Mouse (Mus musculus) skeletal muscle tissue, postnatal 0 days (tissue): ENCODE results near the gene Trim30a. TPM values are rescaled to one million over a fixed set of nuclear protein-coding genes. Genes with fewer than 3 reads are reported as not detected.

Experiments used
- polyA plus RNA-seq: library from polyadenylated mRNA; unstranded; fragments of >200 nt; fragmentation: Nextera tagmentation; extraction: Ambion mirVana; gene quantifications from 2 replicates; pipeline ENCODE4 v1.2.1, GENCODE M21; 2015

Trim30a gene
- polyA plus RNA-seq, result 2.5 and 2.7 TPM in 2 replicates

GRCm38 (mm10) chr7:104465065-104465744 lies at the start of gene Trim30a:
Gene Trim30a, minus strand, starts transcription at chr7:104465193.

GRCm38 (mm10) chr7:104507421-104508065 lies 42.5 kb upstream of the Trim30a start, which contains the start of gene Trim30d:
Gene Trim30d, minus strand, starts transcription at chr7:104507849.

GRCm38 (mm10) chr7:104400698-104401097 lies 64.3 kb downstream of the Trim30a start, which contains the start of gene Trim30c:
Gene Trim30c, minus strand, starts transcription at chr7:104400837.

GRCm38 (mm10) chr7:104369736-104370414 lies 95.1 kb downstream of the Trim30a start, which contains the start of gene Trim30b:
Gene Trim30b, minus strand, starts transcription at chr7:104369884.

Other genes starting within 250 kb of the Trim30a start
- 0.56 and 0.97 TPM in 2 replicates for gene Trim6, start 246.4 kb downstream of the Trim30a start, polyA plus RNA-seq
- gene Trim34a, start 220.7 kb downstream of the Trim30a start, polyA plus RNA-seq, result 1.7 and 2.2 TPM in 2 replicates
- gene Trim5, start 177.1 kb downstream of the Trim30a start, polyA plus RNA-seq, result 0.45 and 0.63 TPM in 2 replicates
- gene Trim12a, start 149.7 kb downstream of the Trim30a start, polyA plus RNA-seq, result 5.1 and 5.9 TPM in 2 replicates
- gene Trim34b, start 135.7 kb downstream of the Trim30a start, polyA plus RNA-seq, result 0.10 TPM in 1 of 2 replicates, not detected in the other
- 1.6 and 2.2 TPM in 2 replicates for gene Trim12c, start 111.8 kb downstream of the Trim30a start, polyA plus RNA-seq
- gene Trim30b, start 95.3 kb downstream of the Trim30a start, polyA plus RNA-seq, result 0.12 and 0.28 TPM in 2 replicates
- gene Trim30c, start 64.4 kb downstream of the Trim30a start, polyA plus RNA-seq, result 0.14 and 0.54 TPM in 2 replicates
- gene Trim30d, start 42.7 kb upstream of the Trim30a start, polyA plus RNA-seq, result 0.68 and 1.2 TPM in 2 replicates
- gene Olfr651, start 84.9 kb upstream of the Trim30a start, polyA plus RNA-seq, result not detected in 2 replicates
- gene Olfr652, start 95.7 kb upstream of the Trim30a start, polyA plus RNA-seq, result not detected in 2 replicates
- gene Olfr653, start 112.1 kb upstream of the Trim30a start, polyA plus RNA-seq, result not detected in 2 replicates
- gene Olfr654, start 121.8 kb upstream of the Trim30a start, polyA plus RNA-seq, result not detected in 2 replicates
- gene Olfr655, start 136.6 kb upstream of the Trim30a start, polyA plus RNA-seq, result not detected in 2 replicates
- gene Olfr656, start 148.8 kb upstream of the Trim30a start, polyA plus RNA-seq, result not detected in 2 replicates
- not detected in 2 replicates for gene Olfr657, start 159.6 kb upstream of the Trim30a start, polyA plus RNA-seq
- not detected in 2 replicates for gene Olfr658, start 182.1 kb upstream of the Trim30a start, polyA plus RNA-seq
- not detected in 2 replicates for gene Olfr659, start 201.6 kb upstream of the Trim30a start, polyA plus RNA-seq
- not detected in 2 replicates for gene Olfr661, start 221.3 kb upstream of the Trim30a start, polyA plus RNA-seq